Mouse (Mus musculus): Measurements from ENCODE around the gene Cpvl.
A peak's percentile ranks its signal among the peaks of the same experiment; 100 is the strongest.

Cpvl gene

GRCm38 (mm10) chr6:53881623-53882022 lies 96.8 kb downstream of the Cpvl start:
- DNase-seq, result no peak

GRCm38 (mm10) chr6:53881235-53881606 lies 97.2 kb downstream of the Cpvl start:
- DNase-seq, result no peak

- DNase-seq, result peak; percentile 26 to 35
Observed at GRCm38 (mm10) chr6:53880530-53881234, 97.8 kb downstream of the Cpvl start.

- no peak for DNase-seq
Observed at GRCm38 (mm10) chr6:53879567-53879966, 98.9 kb downstream of the Cpvl start.

GRCm38 (mm10) chr6:53874881-53875429 lies 103.5 kb downstream of the Cpvl start:
- DNase-seq, result no peak

- no peak for DNase-seq
Observed at GRCm38 (mm10) chr6:53871903-53872302, 106.6 kb downstream of the Cpvl start.

GRCm38 (mm10) chr6:53863011-53863410 lies 115.5 kb downstream of the Cpvl start:
- DNase-seq, result no peak

- no peak for DNase-seq
Observed at GRCm38 (mm10) chr6:53859106-53859505, 119.4 kb downstream of the Cpvl start.

GRCm38 (mm10) chr6:53857822-53858221 lies 120.6 kb downstream of the Cpvl start:
- DNase-seq, result no peak

- DNase-seq, result no peak
Observed at GRCm38 (mm10) chr6:53856775-53857174, 121.7 kb downstream of the Cpvl start.

- peak in 1 of 2 experiments; percentile 5 for DNase-seq
Observed at GRCm38 (mm10) chr6:53854971-53855856, 123.3 kb downstream of the Cpvl start.

GRCm38 (mm10) chr6:53854226-53854625 lies 124.2 kb downstream of the Cpvl start:
- DNase-seq, result no peak

GRCm38 (mm10) chr6:53853546-53853945 lies 124.9 kb downstream of the Cpvl start:
- no peak for DNase-seq

- no peak for DNase-seq
Observed at GRCm38 (mm10) chr6:53844626-53845025, 133.8 kb downstream of the Cpvl start.

GRCm38 (mm10) chr6:53825213-53825612 lies 153.3 kb downstream of the Cpvl start:
- peak in 1 of 2 experiments; percentile 6 for DNase-seq
